Mouse (Mus musculus) heart, embryonic 10.5 days (tissue): ENCODE data around the gene Cracr2b. TPM values are rescaled to one million over a fixed set of nuclear protein-coding genes. Genes with fewer than 3 reads are reported as not detected.

Experiments
- DNase-seq: peaks from one replicate; pipeline ENCODE4 v3.0.0-alpha.2; 2017; ENCODE audit warnings: low spot score
- H3K27ac ChIP-seq: fragments of 300-500 bp; sonication (generic); 2 replicates; pipeline ENCODE4 v1.5.1; 2016; ENCODE audit warnings: mild to moderate bottlenecking
- H3K27me3 ChIP-seq: fragments of 300-500 bp; sonication (generic); 2 replicates; pipeline ENCODE4 v1.6.1; 2016; ENCODE audit warnings: mild to moderate bottlenecking; ENCODE audit not compliant: poor library complexity, insufficient read depth, severe bottlenecking
- H3K36me3 ChIP-seq: fragments of 300-500 bp; sonication (generic); 2 replicates; pipeline ENCODE4 v1.6.1; 2016; ENCODE audit warnings: mild to moderate bottlenecking, moderate library complexity
- H3K4me1 ChIP-seq: fragments of 300-500 bp; sonication (generic); 2 replicates; pipeline ENCODE4 v1.6.1; 2016; ENCODE audit warnings: mild to moderate bottlenecking
- H3K4me3 ChIP-seq: fragments of 300-500 bp; sonication (generic); 2 replicates; pipeline ENCODE4 v1.5.1; 2016; ENCODE audit warnings: mild to moderate bottlenecking, moderate library complexity
- H3K9me3 ChIP-seq: fragments of 300-500 bp; sonication (generic); 2 replicates; pipeline ENCODE4 v1.6.1; 2016; ENCODE audit warnings: mild to moderate bottlenecking, moderate library complexity
- WGBS: fragments of 180-500 bp; shearing (Covaris S2); methylation state at CpG from one replicate; pipeline ENCODE4 v1.1.7; 2016; 5-methylcytosine and 5-hydroxymethylcytosine counted together
- polyA plus RNA-seq: library from polyadenylated mRNA; unstranded; fragments of >200 nt; fragmentation: Nextera tagmentation; extraction: Ambion mirVana; gene quantifications from 2 replicates; pipeline ENCODE4 v1.2.1, GENCODE M21; 2016

The Cracr2b gene
- polyA plus RNA-seq, 1 experiment from 2014 or later, result 14.0 TPM

GRCm38 (mm10) chr7:141481498-141482401 lies 20.9 kb downstream of the Cracr2b start:
- peak overlapping the region; percentile 75 for H3K27ac ChIP-seq

DNA sequence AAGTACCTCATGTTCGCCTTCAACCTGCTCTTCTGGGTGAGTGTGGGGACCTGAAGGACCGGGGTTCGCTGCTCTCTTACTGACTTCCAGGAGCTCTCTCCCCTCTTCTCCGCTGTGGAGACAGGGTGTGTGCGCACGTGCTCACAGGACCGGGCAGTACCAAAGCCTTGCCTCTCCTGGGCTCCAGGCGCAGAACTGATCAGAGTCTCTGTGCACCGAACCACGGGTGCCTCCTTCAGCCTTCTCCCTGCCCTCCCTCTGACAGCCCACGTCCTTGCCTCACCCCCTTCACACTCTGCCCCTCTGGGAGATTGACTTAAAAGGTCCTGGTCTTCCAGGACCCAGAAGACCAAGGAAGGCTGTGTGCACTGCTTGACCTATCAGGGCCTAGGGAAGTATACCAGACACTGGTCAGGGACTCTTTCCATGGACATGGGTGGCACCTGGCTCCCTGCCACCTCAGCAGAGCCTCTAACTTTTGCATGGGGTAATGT lies 21.7 kb downstream of the Cracr2b start:
- no peak for DNase-seq
- Histone ChIP-seq H3K27me3 (peaks cover 15% of the 10 kb centered on the region), H3K4me1 (peaks cover 41% of the 10 kb centered on the region), H3K4me3 (peak overlapping the region; percentile 73), H3K27ac (peak overlapping the region; percentile 75; the same call in 1 of the 2 replicates), H3K9me3 (no peaks in the 10 kb centered on the region), H3K36me3 (peaks cover 10% of the 10 kb centered on the region; the same call in 1 of the 2 replicates)
- WGBS, result 13% methylated on average over 11 of the region's 11 CpGs

More at GRCm38 (mm10) chr7:141481498-141482401, 20.9 kb downstream of the Cracr2b start:
- DNase-seq, result no peak
- H3K27me3 ChIP-seq, result peaks cover 15% of the 10 kb centered on the region
- H3K9me3 ChIP-seq, result no peaks in the 10 kb centered on the region
- 2% methylated on average over 81 of the region's 81 CpGs for WGBS
- peaks cover 4% of the 10 kb centered on the region; the same call in 1 of the 2 replicates for H3K36me3 ChIP-seq
- H3K4me1 ChIP-seq, result peaks cover 49% of the 10 kb centered on the region
- peak overlapping the region; percentile 73 for H3K4me3 ChIP-seq

GRCm38 (mm10) chr7:141483114-141483653 lies 22.3 kb downstream of the Cracr2b start:
- Histone ChIP-seq H3K9me3 (no peaks in the 10 kb centered on the region), H3K4me3 (no peak overlapping the region), H3K27me3 (peaks cover 15% of the 10 kb centered on the region), H3K4me1 (peaks cover 35% of the 10 kb centered on the region), H3K36me3 (peaks cover 10% of the 10 kb centered on the region; the same call in 1 of the 2 replicates), H3K27ac (no peak overlapping the region)
- WGBS, result 82% methylated on average over 6 of the region's 6 CpGs
- DNase-seq, result no peak

GRCm38 (mm10) chr7:141484186-141485120 lies 23.6 kb downstream of the Cracr2b start:
- DNase-seq, result no peak

GRCm38 (mm10) chr7:141485186-141485585 lies 24.3 kb downstream of the Cracr2b start:
- H3K27me3 ChIP-seq, result peaks cover 15% of the 10 kb centered on the region
- H3K9me3 ChIP-seq, result no peaks in the 10 kb centered on the region
- DNase-seq, result no peak
- H3K4me1 ChIP-seq, result peaks cover 31% of the 10 kb centered on the region
- WGBS, result 88% methylated on average over 2 of the region's 2 CpGs
- H3K27ac ChIP-seq, result no peak overlapping the region
- peaks cover 10% of the 10 kb centered on the region; the same call in 1 of the 2 replicates for H3K36me3 ChIP-seq
- H3K4me3 ChIP-seq, result no peak overlapping the region

More at GRCm38 (mm10) chr7:141484186-141485120, 23.6 kb downstream of the Cracr2b start:
- Histone ChIP-seq H3K36me3 (peaks cover 10% of the 10 kb centered on the region; the same call in 1 of the 2 replicates), H3K4me1 (peaks cover 31% of the 10 kb centered on the region), H3K27me3 (peaks cover 15% of the 10 kb centered on the region), H3K4me3 (no peak overlapping the region), H3K9me3 (no peaks in the 10 kb centered on the region), H3K27ac (no peak overlapping the region)
- WGBS, result 70% methylated on average over 5 of the region's 5 CpGs

DNA sequence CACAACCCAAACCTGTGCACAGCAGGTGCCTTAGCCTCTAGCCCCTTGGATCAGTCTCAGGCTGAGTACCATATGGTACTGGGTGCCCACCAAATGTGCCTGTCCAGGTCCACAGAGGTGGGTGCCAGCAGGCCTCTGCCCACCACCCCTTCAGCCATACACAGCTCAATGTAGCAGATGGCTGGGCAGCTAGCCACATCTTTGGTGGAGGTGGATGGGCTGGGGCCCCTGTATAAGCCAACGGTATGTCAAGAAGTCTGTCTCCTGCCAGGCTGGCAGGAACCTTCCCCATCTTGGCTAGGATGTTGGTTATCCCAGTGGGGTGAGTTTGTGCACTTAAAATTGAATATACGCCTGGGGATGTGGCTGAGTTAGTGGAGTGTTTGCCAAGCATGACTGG lies 24.7 kb downstream of the Cracr2b start:
- H3K27ac ChIP-seq, result no peak overlapping the region
- H3K4me3 ChIP-seq, result no peak overlapping the region
- no peaks in the 10 kb centered on the region for H3K9me3 ChIP-seq
- H3K36me3 ChIP-seq, result peaks cover 10% of the 10 kb centered on the region; the same call in 1 of the 2 replicates
- WGBS, result 87% methylated on average over 2 of the region's 2 CpGs
- peaks cover 15% of the 10 kb centered on the region for H3K27me3 ChIP-seq
- no peak for DNase-seq
- H3K4me1 ChIP-seq, result peaks cover 28% of the 10 kb centered on the region

- peaks cover 22% of the 10 kb centered on the region for H3K4me1 ChIP-seq
- H3K4me3 ChIP-seq, result no peak overlapping the region
- no peaks in the 10 kb centered on the region for H3K9me3 ChIP-seq
- 92% methylated on average over 1 of the region's 1 CpGs for WGBS
- no peak overlapping the region for H3K27ac ChIP-seq
- peaks cover 15% of the 10 kb centered on the region for H3K27me3 ChIP-seq
- H3K36me3 ChIP-seq, result peaks cover 15% of the 10 kb centered on the region; the same call in 1 of the 2 replicates
- DNase-seq, result no peak
Measured at GRCm38 (mm10) chr7:141486239-141486638, 25.3 kb downstream of the Cracr2b start.

DNA sequence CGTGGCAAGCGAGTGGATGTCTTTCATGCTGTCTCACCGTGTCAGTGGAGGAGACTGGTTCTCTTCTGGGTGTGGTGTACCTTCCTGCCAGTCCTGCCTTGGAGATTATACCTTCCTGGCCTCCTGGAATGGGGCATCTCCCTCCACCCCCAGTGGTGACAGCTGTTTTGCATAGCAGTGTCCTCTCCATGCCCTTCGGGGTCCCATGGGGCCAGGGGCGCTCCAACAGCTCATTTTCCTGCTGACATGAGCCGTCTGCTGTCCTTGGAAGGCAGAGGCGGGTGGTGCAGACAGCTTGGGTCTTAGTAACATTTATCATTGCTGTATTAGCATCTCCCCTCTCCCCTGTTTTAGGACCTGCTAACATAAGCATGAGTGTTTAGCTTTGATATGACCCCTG lies 26.2 kb downstream of the Cracr2b start:
- Histone ChIP-seq H3K36me3 (peaks cover 23% of the 10 kb centered on the region; the same call in 1 of the 2 replicates), H3K27me3 (peaks cover 15% of the 10 kb centered on the region), H3K27ac (no peak overlapping the region), H3K9me3 (no peaks in the 10 kb centered on the region), H3K4me3 (no peak overlapping the region), H3K4me1 (peaks cover 13% of the 10 kb centered on the region)
- WGBS, result 71% methylated on average over 7 of the region's 7 CpGs
- DNase-seq, result no peak

GRCm38 (mm10) chr7:141491151-141491550 lies 30.3 kb downstream of the Cracr2b start:
- H3K4me3 ChIP-seq, result no peak overlapping the region
- no peak for DNase-seq
- WGBS, result 65% methylated on average over 2 of the region's 2 CpGs
- H3K27me3 ChIP-seq, result no peaks in the 10 kb centered on the region
- H3K27ac ChIP-seq, result no peak overlapping the region
- no peaks in the 10 kb centered on the region for H3K4me1 ChIP-seq
- H3K9me3 ChIP-seq, result no peaks in the 10 kb centered on the region
- H3K36me3 ChIP-seq, result peaks cover 55% of the 10 kb centered on the region

DNA sequence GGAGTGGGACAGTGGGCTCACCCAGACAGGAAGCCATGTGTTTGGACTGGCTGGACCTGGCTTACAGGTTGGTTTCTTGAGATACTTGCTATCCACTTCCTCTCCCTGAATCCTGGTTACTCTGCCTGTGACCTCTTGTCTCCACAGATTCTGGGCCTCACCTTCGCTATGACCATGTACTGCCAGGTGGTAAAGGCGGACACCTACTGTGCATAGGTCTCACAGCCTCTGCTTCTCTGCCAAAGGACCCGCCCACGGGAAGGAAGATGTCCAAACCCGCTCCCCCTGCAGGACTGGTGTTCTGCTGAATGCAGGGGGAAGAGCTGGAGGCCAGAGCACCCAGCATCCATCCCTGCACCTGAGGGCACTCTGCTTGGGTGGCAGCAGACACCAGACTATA lies 31.8 kb downstream of the Cracr2b start:
- Histone ChIP-seq H3K27me3 (no peaks in the 10 kb centered on the region), H3K4me1 (peaks cover 7% of the 10 kb centered on the region; the same call in 1 of the 2 replicates), H3K9me3 (no peaks in the 10 kb centered on the region), H3K27ac (no peak overlapping the region), H3K36me3 (peaks cover 49% of the 10 kb centered on the region), H3K4me3 (no peak overlapping the region)
- no peak for DNase-seq
- WGBS, result 91% methylated on average over 5 of the region's 5 CpGs

DNA sequence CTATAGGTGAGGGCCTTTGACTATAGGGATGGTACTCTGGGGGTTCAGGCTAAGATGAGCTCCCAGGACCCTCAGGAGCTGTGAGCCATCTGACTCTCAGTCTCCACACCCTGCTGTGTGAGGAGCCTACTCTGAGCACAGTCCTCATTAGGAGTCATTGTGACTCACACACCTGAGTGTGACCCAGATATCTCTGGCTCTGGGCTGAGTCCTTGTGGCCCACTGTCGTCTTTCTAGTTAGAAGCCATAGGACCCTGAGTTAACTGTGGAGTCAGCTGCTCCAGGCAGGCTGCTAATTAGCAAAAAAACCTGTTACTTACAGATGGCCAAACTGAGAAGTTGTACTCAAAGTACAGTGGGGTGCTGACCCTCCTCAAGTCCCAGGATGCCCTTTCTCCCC lies 32.8 kb downstream of the Cracr2b start:
- WGBS, result 70% methylated on average over 1 of the region's 1 CpGs
- Histone ChIP-seq H3K4me3 (no peak overlapping the region), H3K4me1 (peaks cover 7% of the 10 kb centered on the region; the same call in 1 of the 2 replicates), H3K9me3 (no peaks in the 10 kb centered on the region), H3K36me3 (peaks cover 50% of the 10 kb centered on the region), H3K27ac (no peak overlapping the region), H3K27me3 (no peaks in the 10 kb centered on the region)
- DNase-seq, result no peak

DNA sequence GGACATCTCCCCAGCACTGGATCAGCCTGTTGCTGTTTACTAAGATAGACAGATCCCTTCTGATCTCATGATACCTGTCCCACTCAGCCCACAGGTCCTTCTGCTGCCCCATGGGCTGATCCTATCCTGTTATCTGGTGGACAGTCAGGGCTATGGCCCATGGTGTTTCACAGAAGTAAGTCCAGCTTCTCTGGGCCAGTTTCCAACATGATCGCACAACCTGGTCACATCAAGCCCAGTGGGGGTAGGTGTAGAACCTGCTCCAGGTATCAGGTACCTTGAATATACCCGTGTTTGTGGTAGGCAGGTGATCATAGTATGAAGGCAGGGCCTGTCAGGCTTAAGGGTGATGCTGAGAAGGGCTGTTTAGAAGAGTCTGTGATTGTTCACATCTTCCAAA lies 34.5 kb downstream of the Cracr2b start:
- Histone ChIP-seq H3K27ac (no peak overlapping the region), H3K9me3 (no peaks in the 10 kb centered on the region), H3K4me1 (peaks cover 16% of the 10 kb centered on the region; the same call in 1 of the 2 replicates), H3K4me3 (no peak overlapping the region), H3K27me3 (no peaks in the 10 kb centered on the region), H3K36me3 (peaks cover 62% of the 10 kb centered on the region)
- WGBS, result 86% methylated on average over 2 of the region's 2 CpGs
- DNase-seq, result no peak
